Mouse (Mus musculus) forebrain, embryonic 13.5 days (tissue): ENCODE data around the gene Abhd12b. TPM values are rescaled to one million over a fixed set of nuclear protein-coding genes. Genes with fewer than 3 reads are reported as not detected.
"Not testable (repeated sequence)": the region's sequence is repeated elsewhere in the genome, so short reads cannot be mapped to it uniquely, and the experiment has no call there.

Source experiments
- ATAC-seq: fragments of 200-750 bp; cut with Nextera tagmentation; 2 replicates; pipeline ENCODE4 v1.8.0; 2017
- H3K27ac ChIP-seq: fragments of 300-500 bp; sonication (generic); 2 replicates; pipeline ENCODE4 v1.5.1; 2015; ENCODE audit warnings: inconsistent platforms, mild to moderate bottlenecking, moderate library complexity
- H3K27me3 ChIP-seq: fragments of 300-500 bp; sonication (generic); 2 replicates; pipeline ENCODE4 v1.6.1; 2015; ENCODE audit warnings: mild to moderate bottlenecking, inconsistent platforms
- H3K36me3 ChIP-seq: fragments of 300-500 bp; sonication (generic); 2 replicates; pipeline ENCODE4 v1.6.1; 2015; ENCODE audit warnings: mild to moderate bottlenecking, inconsistent platforms; ENCODE audit not compliant: poor library complexity, severe bottlenecking
- H3K4me1 ChIP-seq: fragments of 300-500 bp; sonication (generic); 2 replicates; pipeline ENCODE4 v1.6.1; 2015; ENCODE audit warnings: inconsistent platforms
- H3K4me2 ChIP-seq: fragments of 300-500 bp; sonication (generic); 2 replicates; pipeline ENCODE4 v1.6.1; 2015; ENCODE audit warnings: inconsistent platforms, mild to moderate bottlenecking, moderate library complexity
- H3K4me3 ChIP-seq: fragments of 300-500 bp; sonication (generic); 2 replicates; pipeline ENCODE4 v1.5.1; 2015; ENCODE audit warnings: mild to moderate bottlenecking, inconsistent platforms
- H3K9ac ChIP-seq: fragments of 300-500 bp; sonication (generic); 2 replicates; pipeline ENCODE4 v1.6.1; 2015; ENCODE audit warnings: mild to moderate bottlenecking, inconsistent platforms
- H3K9me3 ChIP-seq: fragments of 300-500 bp; sonication (generic); replicated peaks from 2 replicates; pipeline ENCODE4 v1.6.1; 2016; ENCODE audit warnings: inconsistent platforms
- WGBS: fragments of 180-500 bp; shearing (Covaris S2); methylation state at CpG from one replicate; pipeline ENCODE4 v1.1.7; 2015; 5-methylcytosine and 5-hydroxymethylcytosine counted together
- polyA plus RNA-seq: library from polyadenylated mRNA; unstranded; fragments of >200 nt; fragmentation: Nextera tagmentation; extraction: Ambion mirVana; gene quantifications from 2 replicates; pipeline ENCODE4 v1.2.1, GENCODE M21; 2015

The Abhd12b gene
- polyA plus RNA-seq, 1 experiment from 2014 or later, result not detected

DNA sequence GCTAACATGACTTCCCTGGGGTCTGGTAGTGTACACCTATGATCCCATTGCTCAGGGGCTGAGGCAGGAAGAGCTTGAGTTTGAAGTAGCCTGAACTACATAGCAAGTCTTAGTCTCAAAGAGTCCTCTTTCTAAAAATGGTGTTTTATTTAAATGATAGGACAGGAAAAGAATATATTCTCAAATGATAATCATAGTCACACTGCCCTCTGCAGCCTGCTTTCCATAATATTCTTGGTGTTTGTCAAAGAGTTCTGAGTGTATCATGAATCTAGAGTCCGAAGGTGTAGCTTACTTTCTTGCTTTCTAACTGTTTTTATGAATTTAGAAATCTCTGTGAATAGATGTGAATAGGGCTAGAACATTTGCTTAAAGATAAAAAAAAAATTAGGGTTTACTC, 16.0 kb downstream of the Abhd12b start:
- WGBS, result 83% methylated on average over 1 of the region's 1 CpGs
- H3K27me3 ChIP-seq, result no peaks in the 10 kb centered on the region
- no peaks in the 10 kb centered on the region for H3K9me3 ChIP-seq
- H3K4me1 ChIP-seq, result no peaks in the 10 kb centered on the region
- no peak overlapping the region for H3K4me2 ChIP-seq
- H3K4me3 ChIP-seq, result no peak overlapping the region
- no peaks in the 10 kb centered on the region for H3K36me3 ChIP-seq
- no peak overlapping the region for H3K9ac ChIP-seq
- H3K27ac ChIP-seq, result no peak overlapping the region
- ATAC-seq, result no peak

DNA sequence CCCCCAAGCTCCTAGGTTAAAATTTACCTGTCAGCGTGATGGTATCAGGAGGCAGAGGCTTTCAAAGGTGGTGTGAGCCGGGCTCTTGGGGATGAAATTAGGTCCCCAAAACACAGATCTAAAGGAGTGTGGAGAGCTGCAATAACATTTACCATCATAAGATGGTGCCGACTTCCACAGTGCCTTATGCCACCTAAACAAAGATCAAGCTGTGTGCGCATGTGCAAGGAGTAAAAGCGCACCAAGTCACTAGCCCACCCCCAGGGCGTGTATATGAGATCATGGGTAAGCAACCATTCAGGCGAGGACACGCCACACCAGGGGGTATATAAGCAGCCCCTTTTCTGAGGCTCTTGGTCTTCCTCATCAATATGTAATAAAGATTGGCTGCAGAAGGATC, 29.6 kb downstream of the Abhd12b start:
- not testable (repeated sequence) for H3K36me3 ChIP-seq, H3K4me1 ChIP-seq, H3K4me3 ChIP-seq, H3K9me3 ChIP-seq, H3K9ac ChIP-seq, ATAC-seq, H3K27me3 ChIP-seq, H3K27ac ChIP-seq, H3K4me2 ChIP-seq
- WGBS, result 95% methylated on average over 8 of the region's 8 CpGs

DNA sequence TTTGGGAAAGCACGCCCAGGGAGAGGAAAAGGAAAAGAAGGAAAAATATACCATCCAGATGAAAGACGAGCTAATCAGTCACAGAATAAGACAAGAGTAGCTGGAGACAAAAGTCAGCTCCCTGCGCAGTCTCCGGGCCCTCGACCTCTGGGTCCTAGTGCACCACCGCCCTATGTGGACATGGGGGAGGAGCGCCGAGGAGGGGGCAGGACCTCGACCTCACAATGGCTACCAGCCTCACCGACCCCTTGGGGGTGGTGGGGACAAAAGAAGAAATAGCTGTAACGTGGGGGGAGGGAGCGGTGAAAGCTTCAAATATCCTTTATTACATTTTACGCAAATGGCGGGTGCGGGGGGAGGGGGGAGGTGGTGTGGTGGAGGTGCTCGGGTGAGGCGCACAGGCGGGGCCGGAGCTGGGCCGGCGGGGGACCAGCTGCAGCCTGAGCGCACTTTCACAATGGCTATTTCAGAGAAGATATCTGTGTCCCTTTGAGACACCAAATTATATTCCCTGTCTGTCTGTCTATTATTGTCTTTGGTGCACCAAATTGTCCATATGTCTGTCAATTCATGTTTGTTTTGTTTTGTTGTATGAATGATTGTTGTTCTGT, 30.3 kb downstream of the Abhd12b start:
- no peaks in the 10 kb centered on the region for H3K4me1 ChIP-seq
- H3K4me3 ChIP-seq, result 0 out of 2 replicates have a peak overlapping the region, but pooled peaks have one; percentile 2
- ATAC-seq, result no peak
- H3K9ac ChIP-seq, result no peak overlapping the region
- WGBS, result 77% methylated on average over 22 of the region's 22 CpGs
- no peaks in the 10 kb centered on the region for H3K36me3 ChIP-seq
- peaks cover 10% of the 10 kb centered on the region for H3K9me3 ChIP-seq
- H3K27me3 ChIP-seq, result no peaks in the 10 kb centered on the region
- no peak overlapping the region for H3K27ac ChIP-seq
- no peak overlapping the region for H3K4me2 ChIP-seq

DNA sequence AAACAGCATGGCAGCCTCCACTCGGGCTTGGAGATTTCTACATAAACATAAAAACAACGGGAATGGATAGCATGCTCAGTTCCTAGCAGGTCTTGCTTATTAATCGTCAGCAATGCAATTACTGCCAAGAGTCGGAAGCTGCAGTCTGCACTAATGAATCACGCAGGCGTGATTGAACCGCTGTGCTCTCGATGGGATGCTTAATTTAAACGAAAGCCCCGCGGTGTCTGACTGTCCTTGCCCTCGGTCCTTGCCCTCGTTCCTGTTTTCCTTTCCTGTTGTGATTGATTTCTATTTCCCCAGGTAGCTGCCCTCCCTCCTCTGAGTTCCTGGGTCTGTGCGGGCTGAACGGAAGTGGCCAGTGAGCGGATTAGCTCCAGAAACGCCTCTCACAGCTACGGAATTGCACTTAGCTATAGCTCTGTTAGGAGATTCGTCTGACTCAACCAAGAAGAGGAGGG, 38.4 kb downstream of the Abhd12b start:
- peak overlapping the region; percentile 38 for H3K4me3 ChIP-seq
- peak overlapping the region; percentile 47; the same call in 1 of the 2 replicates for H3K9ac ChIP-seq
- peak; percentile 67 for ATAC-seq
- WGBS, result 14% methylated on average over 19 of the region's 19 CpGs
- H3K4me1 ChIP-seq, result peaks cover 8% of the 10 kb centered on the region; the same call in 1 of the 2 replicates
- H3K4me2 ChIP-seq, result peak overlapping the region; percentile 58
- no peaks in the 10 kb centered on the region for H3K36me3 ChIP-seq
- H3K9me3 ChIP-seq, result no peaks in the 10 kb centered on the region
- peak overlapping the region; percentile 41; the same call in 1 of the 2 replicates for H3K27ac ChIP-seq
- no peaks in the 10 kb centered on the region for H3K27me3 ChIP-seq

DNA sequence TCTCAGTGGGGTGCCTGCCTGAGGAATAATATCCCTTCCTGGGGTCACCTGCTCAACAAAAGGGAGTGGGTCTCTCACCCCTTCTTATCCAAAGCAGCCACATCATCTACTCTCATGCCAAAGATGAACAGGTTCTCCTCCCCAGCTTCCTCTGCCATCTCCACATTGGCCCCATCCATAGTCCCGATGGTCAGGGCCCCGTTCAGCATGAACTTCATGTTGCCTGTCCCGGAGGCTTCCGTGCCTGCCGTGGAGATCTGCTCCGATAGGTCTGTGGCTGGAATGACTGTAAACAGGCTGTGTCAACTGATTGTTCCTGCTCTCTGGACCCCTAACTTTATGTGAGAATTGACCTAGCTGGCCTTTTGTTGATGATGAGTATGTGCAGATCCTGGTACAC, 41.5 kb downstream of the Abhd12b start:
- Histone ChIP-seq H3K9ac (no peak overlapping the region), H3K36me3 (no peaks in the 10 kb centered on the region), H3K4me2 (no peak overlapping the region), H3K4me3 (no peak overlapping the region), H3K4me1 (peaks cover 8% of the 10 kb centered on the region; the same call in 1 of the 2 replicates), H3K9me3 (no peaks in the 10 kb centered on the region), H3K27ac (no peak overlapping the region), H3K27me3 (no peaks in the 10 kb centered on the region)
- ATAC-seq, result no peak
- WGBS, result 94% methylated on average over 6 of the region's 6 CpGs

DNA sequence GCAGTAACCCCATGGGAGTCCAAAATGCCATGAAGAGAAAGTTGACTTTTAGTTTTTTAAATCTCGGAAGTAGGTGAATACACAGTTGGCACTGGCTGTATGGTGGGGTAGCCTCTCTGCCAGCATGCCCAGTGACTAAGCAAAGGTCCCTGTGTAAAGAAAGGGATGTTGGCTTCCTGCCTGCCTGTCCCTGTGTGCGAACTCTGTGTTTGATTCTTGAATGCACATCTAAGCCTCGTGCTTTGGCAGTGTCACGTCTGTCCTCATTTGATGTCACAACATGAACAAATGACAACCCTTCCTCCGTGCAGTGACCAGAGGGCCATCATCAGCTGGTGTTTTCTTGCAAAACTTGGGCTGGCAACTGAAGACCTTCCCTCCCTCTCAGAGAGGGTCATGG, 42.4 kb downstream of the Abhd12b start:
- no peak overlapping the region for H3K27ac ChIP-seq
- no peak overlapping the region for H3K4me3 ChIP-seq
- no peaks in the 10 kb centered on the region for H3K36me3 ChIP-seq
- H3K9me3 ChIP-seq, result no peaks in the 10 kb centered on the region
- no peaks in the 10 kb centered on the region for H3K27me3 ChIP-seq
- 89% methylated on average over 5 of the region's 5 CpGs for WGBS
- peaks cover 8% of the 10 kb centered on the region; the same call in 1 of the 2 replicates for H3K4me1 ChIP-seq
- H3K9ac ChIP-seq, result no peak overlapping the region
- ATAC-seq, result no peak
- H3K4me2 ChIP-seq, result no peak overlapping the region

DNA sequence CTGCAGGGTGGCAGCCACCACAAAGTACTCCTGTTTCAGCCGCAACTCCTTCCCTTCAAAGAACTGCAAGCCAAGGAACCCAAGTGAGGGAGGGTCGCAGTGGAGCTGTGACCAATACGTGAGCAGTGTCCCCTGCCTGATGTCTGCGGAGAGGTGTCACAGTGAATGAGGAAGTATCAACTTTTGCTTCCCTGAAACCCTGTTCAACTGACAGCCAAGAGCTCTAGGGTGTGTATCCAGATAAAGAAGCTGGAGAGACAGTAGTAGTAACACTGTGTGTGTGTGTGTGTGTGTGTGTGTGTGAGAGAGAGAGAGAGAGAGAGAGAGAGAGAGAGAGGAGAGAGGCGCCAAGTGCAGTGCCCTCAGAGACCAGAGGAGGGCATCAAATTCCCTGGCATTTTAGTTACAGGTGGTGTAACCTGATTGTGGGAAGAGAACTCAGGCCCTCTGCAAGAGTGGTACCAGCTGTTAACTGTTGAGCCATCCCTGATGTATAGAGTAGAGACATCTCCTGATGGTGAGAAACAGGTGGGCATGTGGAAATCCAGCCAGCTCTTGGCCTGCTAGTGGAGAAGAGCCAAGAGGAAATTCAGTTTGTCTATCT, 48.1 kb downstream of the Abhd12b start:
- H3K27me3 ChIP-seq, result no peaks in the 10 kb centered on the region
- H3K4me2 ChIP-seq, result no peak overlapping the region
- 82% methylated on average over 5 of the region's 5 CpGs for WGBS
- H3K9ac ChIP-seq, result no peak overlapping the region
- no peaks in the 10 kb centered on the region for H3K36me3 ChIP-seq
- H3K4me3 ChIP-seq, result no peak overlapping the region
- H3K4me1 ChIP-seq, result no peaks in the 10 kb centered on the region
- H3K9me3 ChIP-seq, result no peaks in the 10 kb centered on the region
- ATAC-seq, result no peak
- no peak overlapping the region for H3K27ac ChIP-seq

DNA sequence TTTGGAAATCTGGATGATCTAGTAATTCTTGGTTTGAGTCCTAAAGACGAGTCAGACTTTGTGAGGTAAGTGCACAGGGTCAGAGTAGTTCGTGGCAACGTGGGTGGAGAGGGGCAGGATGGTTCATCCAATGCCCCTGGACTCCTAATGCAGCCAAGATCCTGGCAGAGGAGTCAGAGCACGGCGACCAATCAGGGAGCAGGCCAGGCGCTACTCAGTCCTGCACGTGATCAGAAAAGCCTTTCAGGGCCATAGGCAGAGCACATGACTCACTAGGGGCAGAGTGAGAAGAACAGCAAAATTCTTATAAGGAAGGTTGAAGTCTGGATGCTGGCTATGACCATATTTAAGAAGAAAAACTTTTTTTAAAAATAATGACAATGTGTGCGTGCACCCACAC, 50.5 kb downstream of the Abhd12b start:
- Histone ChIP-seq H3K36me3 (no peaks in the 10 kb centered on the region), H3K27me3 (0 out of 2 replicates have a peak, but pooled peaks cover 2% of the 10 kb centered on the region), H3K27ac (no peak overlapping the region), H3K4me2 (no peak overlapping the region), H3K4me3 (no peak overlapping the region), H3K9ac (no peak overlapping the region), H3K9me3 (no peaks in the 10 kb centered on the region), H3K4me1 (no peaks in the 10 kb centered on the region)
- ATAC-seq, result no peak
- 80% methylated on average over 8 of the region's 8 CpGs for WGBS

DNA sequence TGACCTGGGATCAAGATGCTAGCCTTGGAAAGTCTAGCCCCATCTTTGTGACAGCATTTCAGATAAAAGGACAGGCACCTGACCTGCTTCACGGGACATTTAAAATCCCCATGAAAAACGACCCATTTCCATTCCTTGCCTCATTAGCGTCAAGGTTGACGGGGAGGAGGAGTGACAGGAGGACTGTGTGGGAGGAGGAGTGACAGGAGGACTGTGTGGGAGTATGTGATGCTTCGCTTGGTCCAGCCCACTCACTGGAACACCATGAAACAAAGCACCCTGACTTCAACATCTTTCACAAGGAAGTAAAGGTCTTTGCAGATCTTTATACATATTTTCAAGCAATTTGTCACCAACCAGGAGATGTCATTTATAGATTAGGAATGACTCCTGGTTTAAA, 54.3 kb downstream of the Abhd12b start:
- Histone ChIP-seq H3K27ac (no peak overlapping the region), H3K4me2 (no peak overlapping the region), H3K9ac (no peak overlapping the region), H3K4me1 (no peaks in the 10 kb centered on the region), H3K9me3 (no peaks in the 10 kb centered on the region), H3K4me3 (no peak overlapping the region), H3K36me3 (no peaks in the 10 kb centered on the region), H3K27me3 (0 out of 2 replicates have a peak, but pooled peaks cover 2% of the 10 kb centered on the region)
- ATAC-seq, result no peak
- WGBS, result 62% methylated on average over 5 of the region's 5 CpGs

DNA sequence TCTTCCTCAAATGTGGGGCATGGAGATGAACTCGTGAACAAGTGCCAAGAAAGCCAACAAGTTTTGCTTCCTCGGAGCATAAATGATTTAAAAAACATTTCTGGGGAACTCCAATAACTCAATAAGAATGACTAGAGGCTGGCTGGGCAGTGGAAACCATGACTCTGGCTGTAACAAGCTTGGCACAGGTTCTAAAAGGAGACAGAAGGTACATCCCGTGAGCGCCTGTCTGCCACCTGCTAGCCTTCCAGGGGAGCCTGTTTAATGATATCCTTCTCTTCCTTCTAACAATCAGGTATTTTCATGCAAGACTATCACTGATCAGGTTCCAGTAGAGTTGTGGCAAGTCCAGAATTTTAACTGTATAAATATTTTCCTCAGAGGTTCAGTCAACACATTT, 58.6 kb downstream of the Abhd12b start:
- Histone ChIP-seq H3K9ac (no peak overlapping the region), H3K9me3 (no peaks in the 10 kb centered on the region), H3K4me3 (no peak overlapping the region), H3K4me2 (no peak overlapping the region), H3K27ac (no peak overlapping the region), H3K4me1 (peaks cover 7% of the 10 kb centered on the region), H3K27me3 (0 out of 2 replicates have a peak, but pooled peaks cover 2% of the 10 kb centered on the region), H3K36me3 (no peaks in the 10 kb centered on the region)
- ATAC-seq, result no peak
- 69% methylated on average over 4 of the region's 4 CpGs for WGBS

DNA sequence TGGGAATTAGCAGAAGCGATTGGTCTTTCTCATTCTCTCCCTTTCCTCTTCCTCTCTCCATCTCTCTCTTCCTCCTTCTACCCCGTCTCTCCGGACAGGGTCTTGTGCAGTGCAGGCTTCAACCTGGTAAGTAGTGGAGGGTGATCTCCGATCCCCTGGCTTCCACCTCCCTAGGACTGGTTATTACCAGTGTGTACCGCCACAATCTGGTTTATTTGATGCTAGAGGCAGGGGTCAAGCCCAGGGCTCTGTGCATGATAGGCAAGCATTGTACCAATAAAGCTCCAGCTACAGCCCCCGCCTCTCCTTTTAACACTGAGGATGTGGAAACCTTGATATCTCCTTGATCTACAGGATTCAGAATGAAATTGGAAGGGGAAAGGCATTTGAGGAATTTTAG, 59.7 kb downstream of the Abhd12b start:
- 0 out of 2 replicates have a peak, but pooled peaks cover under 1% of the 10 kb centered on the region for H3K27me3 ChIP-seq
- no peak overlapping the region for H3K4me2 ChIP-seq
- H3K9me3 ChIP-seq, result no peaks in the 10 kb centered on the region
- ATAC-seq, result no peak
- no peak overlapping the region for H3K4me3 ChIP-seq
- peaks cover 7% of the 10 kb centered on the region for H3K4me1 ChIP-seq
- 89% methylated on average over 6 of the region's 6 CpGs for WGBS
- no peak overlapping the region for H3K27ac ChIP-seq
- H3K9ac ChIP-seq, result no peak overlapping the region
- H3K36me3 ChIP-seq, result no peaks in the 10 kb centered on the region

DNA sequence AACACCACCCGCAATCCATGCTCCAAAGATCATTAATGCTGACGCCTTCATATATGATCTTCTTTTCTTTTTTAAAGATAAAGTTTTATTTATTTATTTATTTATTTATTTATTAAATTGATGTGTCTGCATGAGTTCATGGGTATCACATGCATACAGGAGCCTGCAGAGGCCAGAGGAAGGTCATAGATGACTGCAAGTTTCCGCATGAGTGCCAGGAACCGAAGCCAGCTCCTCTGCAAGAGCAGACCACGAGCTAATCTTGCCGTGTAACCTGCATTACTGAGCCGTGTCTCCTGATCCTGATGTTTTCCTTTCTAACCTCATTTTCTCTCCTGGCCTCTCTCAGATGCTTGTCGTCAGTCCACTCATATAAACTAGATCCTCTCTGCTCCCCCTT, 60.3 kb downstream of the Abhd12b start:
- WGBS, result 94% methylated on average over 8 of the region's 8 CpGs
- Histone ChIP-seq H3K27me3 (no peaks in the 10 kb centered on the region), H3K9ac (no peak overlapping the region)

More for the DNA sequence above, 60.3 kb downstream of the Abhd12b start:
- Histone ChIP-seq H3K9me3 (no peaks in the 10 kb centered on the region), H3K4me1 (peaks cover 7% of the 10 kb centered on the region), H3K4me2 (no peak overlapping the region), H3K27ac (no peak overlapping the region), H3K36me3 (no peaks in the 10 kb centered on the region), H3K4me3 (no peak overlapping the region)
- no peak for ATAC-seq
